Mouse (Mus musculus) lung, embryonic 16.5 days (tissue): Measurements from ENCODE around the gene Reck. TPM values are rescaled to one million over a fixed set of nuclear protein-coding genes. Genes with fewer than 3 reads are reported as not detected.

ENCODE experiments used
- ATAC-seq: fragments of 200-750 bp; cut with Nextera tagmentation; 2 replicates; pipeline ENCODE4 v1.8.0; 2017; ENCODE audit warnings: low read depth, mild to moderate bottlenecking, moderate library complexity
- H3K27ac ChIP-seq: fragments of 300-500 bp; sonication (generic); 2 replicates; pipeline ENCODE4 v1.5.1; 2014; ENCODE audit warnings: mild to moderate bottlenecking, control low read depth, low read length
- H3K27me3 ChIP-seq: fragments of 300-500 bp; sonication (generic); 2 replicates; pipeline ENCODE4 v1.6.1; 2014; ENCODE audit warnings: low read depth, low read length, mixed read lengths; ENCODE audit not compliant: control insufficient read depth, insufficient read depth
- H3K36me3 ChIP-seq: fragments of 300-500 bp; sonication (generic); 2 replicates; pipeline ENCODE4 v1.6.1; 2014; ENCODE audit warnings: low read length; ENCODE audit not compliant: control insufficient read depth, insufficient read depth
- H3K4me1 ChIP-seq: fragments of 300-500 bp; sonication (generic); replicated peaks from 2 replicates; pipeline ENCODE4 v1.6.1; 2014; ENCODE audit warnings: low read length, mixed read lengths; ENCODE audit not compliant: control insufficient read depth, insufficient read depth
- H3K4me2 ChIP-seq: fragments of 300-500 bp; sonication (generic); 2 replicates; pipeline ENCODE4 v1.6.1; 2014; ENCODE audit warnings: low read depth, low read length, control low read depth
- H3K4me3 ChIP-seq: fragments of 300-500 bp; sonication (generic); 2 replicates; pipeline ENCODE4 v1.5.1; 2014; ENCODE audit warnings: mild to moderate bottlenecking, low read length, control low read depth
- H3K9ac ChIP-seq: fragments of 300-500 bp; sonication (generic); 2 replicates; pipeline ENCODE4 v1.6.1; 2014; ENCODE audit warnings: low read length, control low read depth
- H3K9me3 ChIP-seq: fragments of 300-500 bp; sonication (generic); 2 replicates; pipeline ENCODE4 v1.6.1; 2016; ENCODE audit warnings: low read length; ENCODE audit not compliant: control insufficient read depth
- WGBS: fragments of 180-500 bp; shearing (Covaris S2); extraction: QIAGEN DNeasy Blood & Tissue Kit; methylation state at CpG from one replicate; pipeline ENCODE4 v1.1.7; 2014; 5-methylcytosine and 5-hydroxymethylcytosine counted together
- polyA plus RNA-seq: library from polyadenylated mRNA; unstranded; fragments of >200 nt; fragmentation: Nextera tagmentation; extraction: Ambion mirVana; gene quantifications from 2 replicates; pipeline ENCODE4 v1.2.1, GENCODE M21; 2015

Gene Reck
- polyA plus RNA-seq, 1 experiment from 2014 or later = 24.1 TPM

DNA sequence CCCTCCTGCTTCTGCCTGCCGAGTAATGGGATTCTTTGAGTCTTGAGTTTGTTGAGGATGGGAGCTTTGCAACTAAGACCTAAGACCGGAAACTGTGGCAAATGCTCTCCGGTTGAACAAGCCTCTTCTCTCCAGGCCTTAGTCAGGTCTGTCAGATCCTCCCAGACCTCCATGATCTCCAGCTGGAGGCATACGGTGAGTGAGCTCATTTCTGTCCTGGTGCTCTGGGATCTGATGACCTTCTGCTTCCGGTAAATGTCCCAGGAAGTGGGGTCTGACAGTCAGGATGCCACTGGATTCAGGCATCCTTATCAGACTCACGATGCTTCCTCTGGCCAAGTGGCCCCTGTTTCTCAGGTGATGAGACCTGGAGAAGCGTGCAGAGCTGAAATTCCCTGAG is 105.9 kb downstream of the Reck start:
- Histone ChIP-seq H3K36me3 (no peaks in the 10 kb centered on the region), H3K9me3 (no peaks in the 10 kb centered on the region), H3K4me2 (no peak overlapping the region), H3K27ac (no peak overlapping the region), H3K9ac (no peak overlapping the region), H3K27me3 (no peaks in the 10 kb centered on the region), H3K4me1 (peaks cover 19% of the 10 kb centered on the region), H3K4me3 (no peak overlapping the region)
- no peak for ATAC-seq
- WGBS = 79% methylated on average over 7 of the region's 7 CpGs

GRCm38 (mm10) chr4:43982053-43982732 is 106.9 kb downstream of the Reck start:
- Histone ChIP-seq H3K36me3 (no peaks in the 10 kb centered on the region), H3K27ac (no peak overlapping the region), H3K4me2 (peak overlapping the region; percentile 74), H3K9ac (peak overlapping the region; percentile 74), H3K4me3 (peak overlapping the region; percentile 42), H3K4me1 (peaks cover 19% of the 10 kb centered on the region), H3K27me3 (no peaks in the 10 kb centered on the region), H3K9me3 (no peaks in the 10 kb centered on the region)
- WGBS = 3% methylated on average over 24 of the region's 24 CpGs
- ATAC-seq = peak; percentile 92

- 69% methylated on average over 11 of the region's 11 CpGs for WGBS
- peaks cover 19% of the 10 kb centered on the region for H3K4me1 ChIP-seq
- H3K27me3 ChIP-seq = no peaks in the 10 kb centered on the region
- peak within 1 kb of the TSS; percentile 74 for H3K9ac ChIP-seq
- H3K9me3 ChIP-seq = no peaks in the 10 kb centered on the region
- peak within 1 kb of the TSS; percentile 42 for H3K4me3 ChIP-seq
- H3K36me3 ChIP-seq = no peaks in the 10 kb centered on the region
- no peak for ATAC-seq
- no peak within 1 kb of the TSS for H3K27ac ChIP-seq
- peak within 1 kb of the TSS; percentile 74 for H3K4me2 ChIP-seq
Observed at GRCm38 (mm10) chr4:43983181-43983580, 107.9 kb downstream of the Reck start, which contains the start of gene Ccin. Gene Ccin (plus strand): TSS chr4:43983483.

DNA sequence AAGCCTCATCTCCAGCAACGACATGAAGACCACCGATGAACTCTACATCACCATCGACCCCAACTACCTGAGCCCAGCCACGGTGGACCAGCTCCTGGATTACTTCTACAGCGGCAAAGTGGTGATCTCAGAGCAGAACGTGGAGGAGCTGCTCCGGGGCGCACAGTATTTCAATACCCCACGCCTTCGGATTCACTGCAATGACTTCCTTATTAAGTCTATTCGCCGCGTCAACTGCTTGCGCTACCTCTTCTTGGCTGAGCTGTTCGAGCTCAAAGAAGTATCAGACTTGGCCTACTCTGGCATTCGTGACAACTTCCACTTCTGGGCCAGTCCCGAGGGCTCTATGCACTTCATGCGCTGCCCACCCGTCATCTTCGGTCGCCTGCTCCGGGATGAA is 108.4 kb downstream of the Reck start:
- no peak for ATAC-seq
- no peaks in the 10 kb centered on the region for H3K27me3 ChIP-seq
- 87% methylated on average over 22 of the region's 22 CpGs for WGBS

DNA sequence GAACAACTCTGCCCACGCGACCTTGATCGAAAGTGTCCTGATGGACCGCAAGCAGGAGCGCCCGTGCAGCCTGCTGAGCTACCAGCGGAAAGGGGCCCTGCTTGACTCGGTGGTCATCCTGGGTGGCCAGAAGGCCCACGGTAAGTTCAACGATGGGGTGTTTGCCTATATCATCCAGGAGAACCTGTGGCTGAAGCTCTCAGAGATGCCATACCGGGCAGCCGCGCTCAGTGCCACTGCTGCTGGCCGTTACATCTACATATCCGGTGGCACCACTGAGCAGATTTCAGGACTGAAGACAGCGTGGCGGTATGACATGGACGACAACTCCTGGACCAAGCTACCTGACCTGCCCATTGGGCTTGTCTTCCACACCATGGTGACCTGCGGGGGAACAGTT is 109.0 kb downstream of the Reck start:
- Histone ChIP-seq H3K36me3 (no peaks in the 10 kb centered on the region), H3K4me1 (peaks cover 9% of the 10 kb centered on the region), H3K9ac (no peak overlapping the region), H3K4me3 (no peak overlapping the region), H3K4me2 (no peak overlapping the region), H3K27me3 (no peaks in the 10 kb centered on the region), H3K27ac (no peak overlapping the region), H3K9me3 (no peaks in the 10 kb centered on the region)
- 88% methylated on average over 19 of the region's 19 CpGs for WGBS
- ATAC-seq = no peak

More for the DNA sequence above, 108.4 kb downstream of the Reck start:
- Histone ChIP-seq H3K36me3 (no peaks in the 10 kb centered on the region), H3K4me1 (peaks cover 13% of the 10 kb centered on the region), H3K27ac (no peak overlapping the region), H3K4me3 (no peak overlapping the region), H3K4me2 (no peak overlapping the region), H3K9ac (no peak overlapping the region), H3K9me3 (no peaks in the 10 kb centered on the region)

DNA sequence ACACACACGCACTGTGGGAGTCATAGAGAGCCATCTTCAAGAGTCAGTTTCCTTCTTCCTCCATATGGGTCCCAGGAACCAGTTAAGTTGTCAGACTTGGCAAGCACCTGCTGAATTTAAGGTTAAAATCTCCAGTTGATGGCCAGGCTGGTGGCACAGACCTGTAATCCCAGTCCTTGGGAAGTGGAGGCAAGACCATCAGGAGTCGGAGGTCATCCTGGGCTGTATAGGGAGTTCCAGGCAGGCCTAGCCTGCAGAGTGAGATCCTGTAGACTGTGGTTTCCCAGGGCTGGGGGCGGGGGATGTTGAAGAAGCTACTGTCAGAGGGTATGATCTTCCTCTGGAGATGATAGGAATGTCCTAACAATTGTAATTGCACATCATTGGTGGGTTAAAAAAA is 113.6 kb downstream of the Reck start:
- Histone ChIP-seq H3K27ac (no peak overlapping the region), H3K4me1 (no peaks in the 10 kb centered on the region), H3K9ac (no peak overlapping the region), H3K4me2 (no peak overlapping the region), H3K9me3 (no peaks in the 10 kb centered on the region), H3K4me3 (no peak overlapping the region), H3K36me3 (no peaks in the 10 kb centered on the region), H3K27me3 (no peaks in the 10 kb centered on the region)
- no peak for ATAC-seq
- 79% methylated on average over 3 of the region's 3 CpGs for WGBS

- Histone ChIP-seq H3K4me1 (no peaks in the 10 kb centered on the region), H3K9ac (no peak overlapping the region), H3K27ac (no peak overlapping the region), H3K4me3 (no peak overlapping the region), H3K4me2 (no peak overlapping the region), H3K36me3 (no peaks in the 10 kb centered on the region), H3K9me3 (no peaks in the 10 kb centered on the region), H3K27me3 (no peaks in the 10 kb centered on the region)
- ATAC-seq = no peak
- WGBS = 89% methylated on average over 11 of the region's 11 CpGs
Observed at GRCm38 (mm10) chr4:43993072-43993471, 117.7 kb downstream of the Reck start.

- Histone ChIP-seq H3K27ac (no peak overlapping the region), H3K27me3 (no peaks in the 10 kb centered on the region), H3K36me3 (no peaks in the 10 kb centered on the region), H3K4me3 (no peak overlapping the region), H3K4me2 (no peak overlapping the region), H3K9me3 (no peaks in the 10 kb centered on the region), H3K9ac (no peak overlapping the region), H3K4me1 (no peaks in the 10 kb centered on the region)
- 51% methylated on average over 2 of the region's 2 CpGs for WGBS
- no peak for ATAC-seq
Observed at GRCm38 (mm10) chr4:43994342-43994741, 119.0 kb downstream of the Reck start.
